ENCODE assay signal across 18 mouse cellular contexts in the genomic region with DNA sequence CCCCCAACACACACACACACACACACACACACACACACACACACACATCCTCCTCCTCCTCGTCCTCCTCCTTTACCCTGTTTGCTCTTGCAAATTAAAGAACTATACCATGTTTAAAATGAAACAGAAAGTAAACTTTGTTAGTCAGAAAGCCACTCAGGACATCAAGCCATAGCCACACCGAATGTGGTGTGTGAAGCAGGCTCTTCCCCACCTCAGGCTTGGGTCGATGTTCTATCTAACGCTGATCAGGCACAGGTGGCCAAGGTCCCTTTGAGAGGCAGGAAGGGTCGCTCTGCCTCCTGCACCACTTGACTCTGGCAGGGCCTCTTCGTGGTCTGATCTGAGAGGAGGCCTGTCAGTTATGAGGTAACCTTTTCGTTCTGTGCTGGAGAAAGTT.
DNase-seq lines count a peak whose midpoint lies in the region; ATAC-seq and TF ChIP-seq lines count a peak whose summit lies in the region.
"Had no signal": no experiment of that assay in that cellular context is flagged by ENCODE, and none has a peak within 500 bp of the region (broad histone marks: within the 10 kb centered on the region; RNA-seq: fewer than 3 reads in every experiment).

No protein-coding gene starts in this region.

- TF ChIP-seq EP300 in heart, postnatal 0 days (IDR thresholded peaks at IDR 0.05; ENCODE audit: low read depth), result no peak

- H3K4me2 ChIP-seq in heart, postnatal 0 days (ENCODE audit: low read depth, low read length), result 0 out of 2 replicates have a peak overlapping the region, but pooled peaks have one; percentile 7
- H3K4me2 ChIP-seq: hindbrain, embryonic 15.5 days; liver, embryonic 13.5 days had no signal

- no peak overlapping the region for H3K4me3 ChIP-seq in heart, postnatal 0 days (ENCODE audit: low read depth, low read length)
- H3K4me3 ChIP-seq: erythroblast, embryonic 14.5 days; hindbrain, embryonic 15.5 days; limb, embryonic 10.5 days; liver, embryonic 13.5 days had no signal

- no peak overlapping the region for H3K27ac ChIP-seq in heart, postnatal 0 days (ENCODE audit: low read depth)
- H3K27ac ChIP-seq: hindbrain, embryonic 15.5 days; limb, embryonic 10.5 days; liver, embryonic 13.5 days had no signal

- no peak for DNase-seq in heart, postnatal 0 days (ENCODE audit: low spot score)
- no peak for DNase-seq in heart, postnatal 36 days
- DNase-seq in thymus, postnatal 10 days (ENCODE audit: low spot score in 2 of 2), result peak; percentile 4 to 11
- no peak for DNase-seq in thymus, postnatal 36 days
- DNase-seq in naive thymus-derived CD4-positive, alpha-beta T cell, adult 2 months (ENCODE audit: low read depth), result peak; percentile 2
- no peak for DNase-seq in frontal cortex, postnatal 25 days (ENCODE audit: low spot score in 2 of 2)
- DNase-seq: adrenal gland, adult 2 months; cerebellum, adult 9-10 months; gastrocnemius, postnatal 25 days; kidney, adult 8-10 months; kidney, postnatal 4 days; layer of hippocampus, postnatal 36 days; liver, embryonic 13.5 days; spleen, adult 18-20 months had no signal

- no peaks in the 10 kb centered on the region for H3K36me3 ChIP-seq in heart, postnatal 0 days (replicated peaks; ENCODE audit: control insufficient read depth, insufficient read depth, low read length)
- H3K36me3 ChIP-seq: hindbrain, embryonic 15.5 days; limb, embryonic 10.5 days; liver, embryonic 13.5 days had no signal

- no peaks in the 10 kb centered on the region for H3K9me3 ChIP-seq in heart, postnatal 0 days (replicated peaks; ENCODE audit: control insufficient read depth, low read length)
- H3K9me3 ChIP-seq: hindbrain, embryonic 15.5 days; limb, embryonic 10.5 days; liver, embryonic 13.5 days had no signal

- no peak for ATAC-seq in heart, postnatal 0 days (ENCODE audit: insufficient read depth, low read depth)
- ATAC-seq in megakaryocyte progenitor cell, adult 5-6 weeks (replicated peaks; ENCODE audit: poor library complexity), result peak; percentile 29; the same call in 1 of the 2 replicates

- H3K27me3 ChIP-seq in heart, postnatal 0 days (ENCODE audit: control insufficient read depth, insufficient read depth, low read length), result no peaks in the 10 kb centered on the region
- H3K27me3 ChIP-seq: hindbrain, embryonic 15.5 days; liver, embryonic 13.5 days had no signal

- 27% methylated on average over 7 of the region's 7 CpGs for WGBS in heart, postnatal 0 days

- H3K9ac ChIP-seq in heart, postnatal 0 days (replicated peaks; ENCODE audit: low read depth, low read length), result no peak overlapping the region
- H3K9ac ChIP-seq: hindbrain, embryonic 15.5 days; liver, embryonic 13.5 days had no signal

- intact Hi-C loops in heart, postnatal 36 days (cut with DNase I), result no loop called here

- H3K4me1 ChIP-seq in heart, postnatal 0 days (ENCODE audit: control insufficient read depth, insufficient read depth), result peaks cover 12% of the 10 kb centered on the region
- H3K4me1 ChIP-seq: liver, embryonic 13.5 days had no signal

- no peak for TF ChIP-seq CTCF in heart, postnatal 0 days (IDR thresholded peaks at IDR 0.05; ENCODE audit: low read depth)

Comparison
In these comparisons a context has a peak if more than half of its experiments do, and no peak if none do; other contexts are left out.
1. DNase-seq: peak in thymus, postnatal 10 days (2 of 2) and naive thymus-derived CD4-positive, alpha-beta T cell, adult 2 months (single experiment); none in heart, postnatal 0 days (single experiment), heart, postnatal 36 days (0 of 2), thymus, postnatal 36 days (0 of 2) and frontal cortex, postnatal 25 days (0 of 2).